Mouse (Mus musculus): ENCODE data around the gene Cdadc1.
A peak's percentile ranks its signal among the peaks of the same experiment; 100 is the strongest.

DNA sequence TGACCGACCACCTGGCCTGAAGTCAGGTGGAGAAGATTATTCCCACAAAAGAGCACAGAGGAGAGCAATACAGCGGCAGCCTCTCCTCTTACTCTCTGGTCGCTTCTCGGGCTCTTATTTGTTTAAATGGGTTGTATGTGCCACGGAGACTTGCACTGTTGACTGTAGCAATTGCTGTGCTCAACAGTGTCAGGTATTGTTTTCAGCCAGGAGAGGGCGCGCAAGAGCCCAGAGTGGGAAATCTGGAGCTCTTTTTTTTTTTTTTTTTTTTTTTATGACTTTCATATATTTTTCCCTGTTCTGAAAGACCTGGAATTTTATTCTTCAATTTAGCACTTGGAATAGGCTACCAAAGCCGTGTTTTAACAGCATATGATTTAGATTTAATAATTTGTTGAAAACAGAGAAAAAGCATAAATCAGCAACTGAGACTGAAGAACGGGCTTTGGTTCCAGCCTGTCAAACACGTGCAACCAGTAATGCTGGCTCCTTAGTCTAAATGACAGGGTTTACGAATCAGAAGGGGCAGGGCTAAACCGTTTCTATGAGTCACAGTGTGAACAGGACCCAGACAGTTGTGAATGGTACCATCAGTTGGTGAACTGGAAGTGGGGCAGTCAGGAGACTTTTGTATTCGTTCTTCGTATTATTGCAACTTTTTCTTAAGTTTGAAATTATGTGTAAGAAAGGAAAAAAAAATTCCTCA lies 15.3 kb upstream of the Cdadc1 start:
- peak; percentile 79 for TF ChIP-seq CTCF (IDR thresholded peaks at IDR 0.05; ENCODE audit: low read depth)
- no peak for TF ChIP-seq EP300 (optimal IDR thresholded peaks at IDR 0.05)

All from stomach, postnatal 0 days (tissue).